Mouse (Mus musculus): ENCODE results near the gene Tnfrsf19. TPM values are rescaled to one million over a fixed set of nuclear protein-coding genes. Genes with fewer than 3 reads are reported as not detected.

The Tnfrsf19 gene
- polyA plus RNA-seq, 1 experiment from 2014 or later, result 5.1 TPM

- no peak for ATAC-seq (ENCODE audit: low read depth)
Measured at GRCm38 (mm10) chr14:61056445-61056844, 10.2 kb upstream of the Tnfrsf19 start.

GRCm38 (mm10) chr14:61055864-61056263 lies 9.6 kb upstream of the Tnfrsf19 start:
- H3K9me3 ChIP-seq (replicated peaks; ENCODE audit: control insufficient read depth, low read length), result no peaks in the 10 kb centered on the region
- H3K9ac ChIP-seq (ENCODE audit: low read depth, low read length), result no peak overlapping the region
- 31% methylated on average over 1 of the region's 1 CpGs for WGBS (ENCODE audit: insufficient replicate concordance)
- no peaks in the 10 kb centered on the region for H3K4me1 ChIP-seq (ENCODE audit: control insufficient read depth, low read depth, low read length)
- no peak overlapping the region for H3K4me3 ChIP-seq (ENCODE audit: low read depth, low read length)
- H3K27me3 ChIP-seq (ENCODE audit: control insufficient read depth, insufficient read depth, low read depth, low read length), result peaks cover 14% of the 10 kb centered on the region
- H3K36me3 ChIP-seq (ENCODE audit: control insufficient read depth, insufficient read depth), result no peaks in the 10 kb centered on the region
- no peak for ATAC-seq (ENCODE audit: low read depth)
- no peak overlapping the region for H3K27ac ChIP-seq (ENCODE audit: low read length)
- H3K4me2 ChIP-seq (ENCODE audit: low read depth, low read length), result no peak overlapping the region

More at GRCm38 (mm10) chr14:61056445-61056844, 10.2 kb upstream of the Tnfrsf19 start:
- H3K9ac ChIP-seq (ENCODE audit: low read depth, low read length), result no peak overlapping the region
- H3K36me3 ChIP-seq (ENCODE audit: control insufficient read depth, insufficient read depth), result no peaks in the 10 kb centered on the region
- peak overlapping the region; percentile 35 for H3K4me2 ChIP-seq (ENCODE audit: low read depth, low read length)
- no peaks in the 10 kb centered on the region for H3K4me1 ChIP-seq (ENCODE audit: control insufficient read depth, low read depth, low read length)
- H3K27me3 ChIP-seq (ENCODE audit: control insufficient read depth, insufficient read depth, low read depth, low read length), result peaks cover 14% of the 10 kb centered on the region
- under 1% methylated on average over 16 of the region's 16 CpGs for WGBS (ENCODE audit: insufficient replicate concordance)
- H3K9me3 ChIP-seq (replicated peaks; ENCODE audit: control insufficient read depth, low read length), result no peaks in the 10 kb centered on the region
- no peak overlapping the region for H3K27ac ChIP-seq (ENCODE audit: low read length)
- H3K4me3 ChIP-seq (ENCODE audit: low read depth, low read length), result peak overlapping the region; percentile 16; the same call in 1 of the 2 replicates

GRCm38 (mm10) chr14:61052163-61052562 lies 5.9 kb upstream of the Tnfrsf19 start:
- Histone ChIP-seq H3K9ac (ENCODE audit: low read depth, low read length) (no peak overlapping the region), H3K27ac (ENCODE audit: low read length) (no peak overlapping the region), H3K4me2 (ENCODE audit: low read depth, low read length) (no peak overlapping the region), H3K27me3 (ENCODE audit: control insufficient read depth, insufficient read depth, low read depth, low read length) (peaks cover 9% of the 10 kb centered on the region), H3K9me3 (replicated peaks; ENCODE audit: control insufficient read depth, low read length) (no peaks in the 10 kb centered on the region), H3K4me3 (ENCODE audit: low read depth, low read length) (no peak overlapping the region), H3K36me3 (ENCODE audit: control insufficient read depth, insufficient read depth) (no peaks in the 10 kb centered on the region), H3K4me1 (ENCODE audit: control insufficient read depth, low read depth, low read length) (no peaks in the 10 kb centered on the region)
- 54% methylated on average over 3 of the region's 3 CpGs for WGBS (ENCODE audit: insufficient replicate concordance)
- no peak for ATAC-seq (ENCODE audit: low read depth)

- H3K27me3 ChIP-seq (ENCODE audit: control insufficient read depth, insufficient read depth, low read depth, low read length), result peaks cover 21% of the 10 kb centered on the region
- H3K9me3 ChIP-seq (replicated peaks; ENCODE audit: control insufficient read depth, low read length), result no peaks in the 10 kb centered on the region
- H3K4me3 ChIP-seq (ENCODE audit: low read depth, low read length), result peak overlapping the region; percentile 55
- peak overlapping the region; percentile 44; the same call in 1 of the 2 replicates for H3K27ac ChIP-seq (ENCODE audit: low read length)
- H3K36me3 ChIP-seq (ENCODE audit: control insufficient read depth, insufficient read depth), result no peaks in the 10 kb centered on the region
- H3K4me2 ChIP-seq (ENCODE audit: low read depth, low read length), result peak overlapping the region; percentile 63
- WGBS (ENCODE audit: insufficient replicate concordance), result 4% methylated on average over 19 of the region's 19 CpGs
- ATAC-seq (ENCODE audit: low read depth), result no peak
- no peaks in the 10 kb centered on the region for H3K4me1 ChIP-seq (ENCODE audit: control insufficient read depth, low read depth, low read length)
- no peak overlapping the region; the same call in 1 of the 2 replicates for H3K9ac ChIP-seq (ENCODE audit: low read depth, low read length)
Measured at GRCm38 (mm10) chr14:61045446-61046090, 722 bp downstream of the Tnfrsf19 start.

- ATAC-seq (ENCODE audit: low read depth), result no peak
- Histone ChIP-seq H3K4me1 (ENCODE audit: control insufficient read depth, low read depth, low read length) (no peaks in the 10 kb centered on the region), H3K9ac (ENCODE audit: low read depth, low read length) (no peak overlapping the region), H3K27ac (ENCODE audit: low read length) (no peak overlapping the region), H3K4me3 (ENCODE audit: low read depth, low read length) (no peak overlapping the region), H3K9me3 (replicated peaks; ENCODE audit: control insufficient read depth, low read length) (no peaks in the 10 kb centered on the region), H3K36me3 (ENCODE audit: control insufficient read depth, insufficient read depth) (no peaks in the 10 kb centered on the region), H3K4me2 (ENCODE audit: low read depth, low read length) (peak overlapping the region; percentile 17; the same call in 1 of the 2 replicates), H3K27me3 (ENCODE audit: control insufficient read depth, insufficient read depth, low read depth, low read length) (peaks cover 21% of the 10 kb centered on the region)
- 33% methylated on average over 2 of the region's 2 CpGs for WGBS (ENCODE audit: insufficient replicate concordance)
Measured at GRCm38 (mm10) chr14:61044316-61044715, 2.0 kb downstream of the Tnfrsf19 start.

GRCm38 (mm10) chr14:61043511-61044310 lies 2.6 kb downstream of the Tnfrsf19 start:
- no peaks in the 10 kb centered on the region for H3K9me3 ChIP-seq (replicated peaks; ENCODE audit: control insufficient read depth, low read length)
- H3K36me3 ChIP-seq (ENCODE audit: control insufficient read depth, insufficient read depth), result no peaks in the 10 kb centered on the region
- no peak overlapping the region for H3K27ac ChIP-seq (ENCODE audit: low read length)
- no peaks in the 10 kb centered on the region for H3K4me1 ChIP-seq (ENCODE audit: control insufficient read depth, low read depth, low read length)
- no peak overlapping the region for H3K4me3 ChIP-seq (ENCODE audit: low read depth, low read length)
- 37% methylated on average over 8 of the region's 8 CpGs for WGBS (ENCODE audit: insufficient replicate concordance)
- H3K9ac ChIP-seq (ENCODE audit: low read depth, low read length), result no peak overlapping the region
- peak overlapping the region; percentile 15 for H3K4me2 ChIP-seq (ENCODE audit: low read depth, low read length)
- no peak for ATAC-seq (ENCODE audit: low read depth)
- peaks cover 21% of the 10 kb centered on the region for H3K27me3 ChIP-seq (ENCODE audit: control insufficient read depth, insufficient read depth, low read depth, low read length)

GRCm38 (mm10) chr14:61042291-61042690 lies 4.0 kb downstream of the Tnfrsf19 start:
- ATAC-seq (ENCODE audit: low read depth), result peak; percentile 44; the same call in 1 of the 2 replicates
- no peak overlapping the region for H3K27ac ChIP-seq (ENCODE audit: low read length)

GRCm38 (mm10) chr14:61040236-61040635 lies 6.1 kb downstream of the Tnfrsf19 start:
- no peaks in the 10 kb centered on the region; the same call in 1 of the 2 replicates for H3K4me1 ChIP-seq (ENCODE audit: control insufficient read depth, low read depth, low read length)
- no peaks in the 10 kb centered on the region for H3K36me3 ChIP-seq (ENCODE audit: control insufficient read depth, insufficient read depth)
- ATAC-seq (ENCODE audit: low read depth), result no peak
- H3K27ac ChIP-seq (ENCODE audit: low read length), result no peak overlapping the region
- no peak overlapping the region for H3K4me2 ChIP-seq (ENCODE audit: low read depth, low read length)
- no peaks in the 10 kb centered on the region for H3K27me3 ChIP-seq (ENCODE audit: control insufficient read depth, insufficient read depth, low read depth, low read length)
- H3K4me3 ChIP-seq (ENCODE audit: low read depth, low read length), result no peak overlapping the region
- no peak overlapping the region for H3K9ac ChIP-seq (ENCODE audit: low read depth, low read length)
- WGBS (ENCODE audit: insufficient replicate concordance), result 80% methylated on average over 13 of the region's 13 CpGs
- no peaks in the 10 kb centered on the region for H3K9me3 ChIP-seq (replicated peaks; ENCODE audit: control insufficient read depth, low read length)

More at GRCm38 (mm10) chr14:61042291-61042690, 4.0 kb downstream of the Tnfrsf19 start:
- Histone ChIP-seq H3K4me2 (ENCODE audit: low read depth, low read length) (no peak overlapping the region), H3K9me3 (replicated peaks; ENCODE audit: control insufficient read depth, low read length) (no peaks in the 10 kb centered on the region), H3K27me3 (ENCODE audit: control insufficient read depth, insufficient read depth, low read depth, low read length) (peaks cover 19% of the 10 kb centered on the region), H3K4me3 (ENCODE audit: low read depth, low read length) (no peak overlapping the region), H3K9ac (ENCODE audit: low read depth, low read length) (no peak overlapping the region), H3K36me3 (ENCODE audit: control insufficient read depth, insufficient read depth) (no peaks in the 10 kb centered on the region), H3K4me1 (ENCODE audit: control insufficient read depth, low read depth, low read length) (no peaks in the 10 kb centered on the region; the same call in 1 of the 2 replicates)
- WGBS (ENCODE audit: insufficient replicate concordance), result 32% methylated on average over 3 of the region's 3 CpGs

GRCm38 (mm10) chr14:61038082-61038472 lies 8.2 kb downstream of the Tnfrsf19 start:
- Histone ChIP-seq H3K4me1 (ENCODE audit: control insufficient read depth, low read depth, low read length) (no peaks in the 10 kb centered on the region; the same call in 1 of the 2 replicates), H3K36me3 (ENCODE audit: control insufficient read depth, insufficient read depth) (no peaks in the 10 kb centered on the region), H3K27me3 (ENCODE audit: control insufficient read depth, insufficient read depth, low read depth, low read length) (no peaks in the 10 kb centered on the region), H3K9me3 (replicated peaks; ENCODE audit: control insufficient read depth, low read length) (no peaks in the 10 kb centered on the region), H3K4me3 (ENCODE audit: low read depth, low read length) (peak overlapping the region; percentile 55), H3K4me2 (ENCODE audit: low read depth, low read length) (peak overlapping the region; percentile 58; the same call in 1 of the 2 replicates), H3K27ac (ENCODE audit: low read length) (no peak overlapping the region), H3K9ac (ENCODE audit: low read depth, low read length) (no peak overlapping the region)
- no peak for ATAC-seq (ENCODE audit: low read depth)
- WGBS (ENCODE audit: insufficient replicate concordance), result 39% methylated on average over 8 of the region's 8 CpGs
